Mouse (Mus musculus) spleen, postnatal 4 days (tissue): ENCODE data around the gene Trp53.
"Not testable (repeated sequence)": the region's sequence is repeated elsewhere in the genome, so short reads cannot be mapped to it uniquely, and the experiment has no call there.

ENCODE experiments used
- DNase-seq, 2 experiments: peaks; one replicate each; pipeline ENCODE4 v3.0.0; 2022; ENCODE audit warnings: low spot score in 2 of 2

Gene Trp53

GRCm38 (mm10) chr11:69594853-69595252, 14.7 kb downstream of the Trp53 start:
- DNase-seq = no peak

DNA sequence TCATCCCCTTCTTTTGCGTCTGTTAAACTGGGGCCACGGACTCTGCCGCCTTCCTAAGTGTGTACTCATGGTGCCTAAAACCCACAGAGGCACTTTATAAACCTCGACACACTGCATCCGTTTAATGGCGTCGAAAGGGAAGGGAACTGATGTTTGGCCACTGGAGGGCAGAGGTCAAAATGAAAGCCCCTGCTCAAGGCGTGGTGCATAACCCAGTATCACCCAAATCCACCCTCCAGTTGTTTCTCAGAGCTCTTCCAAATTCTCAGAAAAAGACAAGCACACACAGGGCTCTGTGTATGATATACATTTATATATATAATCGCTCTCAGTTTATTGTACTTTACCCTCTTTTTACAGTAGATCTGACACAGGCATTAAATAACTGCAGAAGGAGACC, 19.3 kb downstream of the Trp53 start:
- no peak for DNase-seq

- DNase-seq = no peak
Measured at GRCm38 (mm10) chr11:69600098-69600497, 19.9 kb downstream of the Trp53 start.

GRCm38 (mm10) chr11:69601768-69602167, 21.6 kb downstream of the Trp53 start:
- no peak for DNase-seq

GRCm38 (mm10) chr11:69603516-69603915, 23.4 kb downstream of the Trp53 start:
- no peak for DNase-seq

GRCm38 (mm10) chr11:69604347-69604746, 24.2 kb downstream of the Trp53 start:
- no peak for DNase-seq

- peak; percentile 36 to 76 for DNase-seq
Measured at GRCm38 (mm10) chr11:69604795-69605664, 24.9 kb downstream of the Trp53 start.

DNA sequence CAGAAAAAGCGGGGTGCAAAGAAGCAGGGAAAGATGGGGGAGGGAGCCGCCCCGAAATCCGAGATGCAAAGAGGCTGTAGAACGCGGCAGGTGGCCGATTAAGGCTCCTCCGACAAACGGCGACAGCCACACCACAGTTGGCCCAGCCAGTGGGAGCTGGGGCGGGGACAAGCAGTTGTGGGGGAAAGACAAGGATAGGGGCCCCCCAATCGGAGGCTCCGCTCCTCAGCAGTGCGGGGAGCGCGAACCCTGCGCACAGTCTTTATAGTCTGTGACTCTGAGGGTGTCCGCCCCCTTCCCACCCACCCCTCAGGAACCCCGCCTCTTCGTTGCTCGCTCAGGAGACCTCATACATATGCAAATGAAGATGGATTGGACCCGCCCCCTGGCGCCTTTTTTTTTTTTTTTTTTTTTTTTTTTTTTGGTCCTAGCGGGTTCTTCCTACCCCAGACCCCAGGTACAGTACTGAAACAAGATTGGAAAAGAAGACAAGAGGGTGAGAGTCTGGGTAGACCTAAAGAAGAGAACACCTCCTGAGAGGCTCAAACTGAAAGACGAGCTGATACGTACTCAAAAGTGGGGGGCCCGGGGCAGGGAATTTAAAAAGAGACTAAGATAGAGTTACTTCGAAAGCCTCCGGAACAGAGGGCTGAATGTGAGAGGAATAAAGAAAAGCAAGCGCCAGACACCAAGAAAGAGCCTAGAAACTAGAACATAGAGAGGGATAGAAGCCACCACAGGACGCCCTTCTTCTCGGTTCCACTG, 25.7 kb downstream of the Trp53 start, which contains the start of gene Atp1b2:
TSS of gene Atp1b2 (minus strand) at position 217 of the 765 bp plus-strand sequence.
- DNase-seq = peak; percentile 85 to 91

GRCm38 (mm10) chr11:69606491-69606795, 26.3 kb downstream of the Trp53 start:
- DNase-seq = no peak

DNA sequence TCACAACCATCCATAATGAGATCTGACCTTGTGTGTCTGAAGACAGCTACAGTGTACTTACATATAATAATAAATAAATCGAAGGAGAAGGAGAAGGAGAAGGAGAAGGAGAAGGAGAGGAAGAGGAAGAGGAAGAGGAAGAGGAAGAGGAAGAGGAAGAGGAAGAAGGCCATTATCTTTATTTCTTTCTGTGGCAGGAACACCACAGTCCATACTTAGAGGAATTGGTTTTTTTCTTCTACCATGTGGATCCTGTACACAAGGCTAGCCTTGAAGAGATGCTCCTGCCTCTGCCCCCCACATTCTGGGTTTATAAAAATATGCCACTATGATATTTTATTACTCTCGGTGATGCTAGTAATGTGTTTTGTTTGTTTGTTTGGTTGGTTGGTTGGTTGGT, 26.7 kb downstream of the Trp53 start:
- DNase-seq = no peak

DNA sequence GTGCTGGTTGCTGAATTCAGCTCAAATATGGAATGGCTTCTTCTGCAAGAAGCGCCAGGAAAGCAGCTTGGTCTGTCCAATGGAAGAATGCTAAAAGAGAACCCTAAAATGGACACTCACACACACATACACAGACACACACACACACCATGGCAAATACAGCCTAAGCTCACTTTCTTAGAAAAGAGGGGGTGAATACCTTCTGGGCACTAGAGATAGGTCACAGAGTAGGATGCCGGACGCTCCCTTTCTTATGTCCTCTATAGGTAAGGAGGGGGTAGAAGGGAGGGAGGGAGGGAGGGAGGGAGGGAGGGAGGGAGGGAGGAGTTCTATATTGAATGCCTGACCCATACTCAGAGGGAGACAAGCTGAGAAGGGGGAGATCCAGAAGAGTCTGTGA, 28.4 kb downstream of the Trp53 start:
- no peak for DNase-seq

GRCm38 (mm10) chr11:69609416-69609815, 29.3 kb downstream of the Trp53 start:
- DNase-seq = no peak

DNA sequence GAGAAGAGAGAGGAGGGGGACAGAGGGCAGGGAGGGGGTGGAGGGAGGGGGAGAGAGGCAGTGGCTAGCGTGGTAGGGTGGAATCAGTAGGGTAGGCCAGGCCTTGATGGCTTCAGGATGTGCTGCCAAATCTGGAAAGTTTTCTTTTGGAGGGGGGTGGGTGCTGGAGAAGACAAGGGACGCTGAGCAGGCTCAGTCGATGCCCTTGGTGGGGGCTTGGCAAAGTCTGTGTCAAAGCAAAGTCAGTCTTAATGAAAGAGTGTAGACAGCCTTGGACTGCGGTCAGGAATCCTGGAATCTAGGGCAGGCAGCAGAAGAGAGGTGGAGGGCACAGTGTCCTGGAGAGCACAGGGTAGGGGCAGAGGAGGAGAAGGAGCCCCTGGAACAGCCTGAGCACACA, 30.7 kb downstream of the Trp53 start:
- no peak for DNase-seq

DNA sequence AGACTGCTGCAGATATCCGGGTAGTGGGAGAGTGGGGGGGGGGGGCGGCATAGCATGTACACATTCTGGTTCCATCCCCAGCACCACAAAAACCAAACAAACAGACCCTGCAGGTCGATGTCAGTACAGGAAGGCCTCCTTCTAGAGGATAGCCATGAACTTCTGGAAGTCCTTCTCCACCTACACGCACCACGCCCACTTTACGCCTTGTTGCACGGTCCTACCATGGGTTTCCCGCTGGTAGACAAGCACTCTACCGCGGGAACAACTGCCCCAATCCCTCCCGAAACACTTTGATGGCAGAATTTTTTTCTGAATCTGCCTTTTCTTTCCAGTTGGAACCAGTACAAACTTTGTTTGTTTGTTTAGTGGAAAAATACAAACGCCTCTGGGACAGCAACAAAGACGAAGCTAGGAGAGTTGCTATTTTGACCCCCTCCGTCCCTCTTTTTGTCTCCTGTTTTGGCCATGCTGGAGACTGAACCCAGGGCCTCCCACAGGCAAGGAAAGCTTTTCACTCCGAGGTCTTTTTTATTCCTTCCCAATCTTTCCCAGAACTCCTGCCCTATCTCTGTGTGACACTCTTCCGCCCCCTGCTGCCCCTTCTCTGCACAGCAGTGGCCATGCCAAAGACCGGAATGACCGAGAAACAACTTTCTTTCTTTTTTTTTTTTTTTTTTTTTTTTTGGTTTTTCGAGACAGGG, 33.5 kb downstream of the Trp53 start:
- peak; percentile 83 to 91 for DNase-seq

GRCm38 (mm10) chr11:69614257-69614588, 34.1 kb downstream of the Trp53 start:
- not testable (repeated sequence) for DNase-seq

- no peak for DNase-seq
Measured at GRCm38 (mm10) chr11:69616781-69617180, 36.6 kb downstream of the Trp53 start.

DNA sequence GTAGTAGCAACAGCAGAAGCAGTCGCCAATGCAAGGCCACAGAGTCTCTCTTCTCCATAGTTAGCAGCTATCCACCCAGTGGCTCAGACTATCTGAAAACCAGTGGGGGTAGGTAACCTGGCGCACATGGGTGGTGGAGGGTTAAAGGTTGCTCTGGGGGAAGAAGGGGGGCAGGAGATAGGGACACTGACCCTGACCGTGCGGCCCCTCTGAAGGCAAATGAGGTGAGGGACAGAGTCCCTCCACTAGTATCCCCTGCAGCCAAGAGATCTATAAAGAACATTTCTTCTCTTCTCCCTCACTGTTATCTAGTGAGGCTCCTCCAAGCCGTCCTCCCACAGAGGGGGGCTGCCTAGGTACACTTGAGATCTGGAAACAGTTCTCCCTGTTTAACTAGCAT, 37.6 kb downstream of the Trp53 start, which contains the start of gene Shbg:
TSS of gene Shbg (minus strand) at position 101 of the 400 bp plus-strand sequence.
- DNase-seq = no peak

DNA sequence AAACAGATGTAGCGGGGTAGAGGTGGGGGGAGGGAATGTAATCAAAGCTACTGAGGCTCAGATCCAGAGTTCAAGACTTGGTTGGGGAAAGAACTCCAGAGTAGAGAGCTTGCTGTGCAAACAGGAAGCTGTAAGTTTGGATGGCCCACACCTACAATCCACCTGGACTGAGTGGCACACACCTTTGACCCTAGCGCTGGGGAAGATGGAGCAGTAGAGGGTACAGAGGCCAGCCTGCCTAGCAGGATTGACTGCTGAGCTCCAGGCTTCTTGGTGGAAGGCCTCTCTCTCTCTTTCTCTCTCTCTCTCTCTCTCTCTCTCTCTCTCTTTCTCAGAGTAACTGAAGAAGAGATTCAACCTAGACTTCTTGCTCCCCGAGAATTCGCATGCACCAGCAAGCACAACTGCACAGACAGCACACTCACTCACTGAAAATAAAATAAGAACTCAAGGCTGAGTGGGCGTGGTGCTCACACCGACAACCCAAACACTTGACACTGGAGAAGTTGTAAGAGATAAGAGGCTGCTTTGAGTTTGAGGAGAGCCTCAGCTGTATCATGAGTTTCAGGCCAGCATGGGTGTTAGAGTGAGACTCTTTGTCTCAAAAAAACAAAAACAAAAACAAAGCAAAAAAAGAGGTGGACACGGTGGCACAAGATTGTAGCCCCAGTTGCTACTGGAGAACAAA, 40.4 kb downstream of the Trp53 start:
- DNase-seq = no peak

GRCm38 (mm10) chr11:69621571-69622268, 41.6 kb downstream of the Trp53 start, which contains the start of gene Sat2:
Gene Sat2, plus strand, starts transcription at chr11:69622024.
- no peak for DNase-seq

DNA sequence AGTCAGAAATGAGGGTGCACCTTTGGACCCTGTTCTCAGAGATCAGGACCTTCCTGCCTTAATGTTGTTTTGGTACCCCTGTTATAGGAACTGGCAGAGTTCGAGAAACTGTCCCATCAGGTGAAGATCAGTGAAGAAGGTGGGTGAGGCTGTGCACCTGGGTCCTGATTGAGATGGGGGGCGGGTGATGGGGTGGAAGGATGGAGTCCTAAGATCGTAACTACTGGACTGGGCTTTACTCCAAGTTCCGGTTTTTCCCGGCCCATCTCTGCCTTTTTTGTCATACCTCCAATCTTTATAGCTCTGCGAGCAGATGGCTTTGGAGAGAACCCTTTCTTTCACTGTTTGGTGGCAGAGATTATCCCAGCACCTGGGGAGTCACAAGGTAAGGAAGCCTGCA, 42.2 kb downstream of the Trp53 start:
- DNase-seq = no peak

GRCm38 (mm10) chr11:69623006-69623405, 42.8 kb downstream of the Trp53 start:
- no peak for DNase-seq
